Mouse (Mus musculus) G1E (cell line): ENCODE data around the gene Cemip.

ENCODE experiments used
- CTCF ChIP-seq: IDR thresholded peaks from 2 replicates; pipeline ENCODE4 v1.5.1; 2012; ENCODE audit warnings: low read depth, low read length, inconsistent platforms, mixed read lengths
- GATA1 ChIP-seq: IDR thresholded peaks from 2 replicates; pipeline ENCODE4 v1.6.1; 2012; ENCODE audit warnings: borderline replicate concordance, low read length, inconsistent platforms, mixed read lengths
- GATA2 ChIP-seq: IDR thresholded peaks from 2 replicates; pipeline ENCODE4 v1.6.1; 2012; ENCODE audit warnings: low read depth, low read length, inconsistent platforms, borderline replicate concordance
- POLR2AphosphoS5 ChIP-seq: IDR thresholded peaks from 2 replicates; pipeline ENCODE4 v1.6.1; 2012; ENCODE audit warnings: low read depth, low read length, inconsistent platforms; ENCODE audit not compliant: insufficient replicate concordance
- TAL1 ChIP-seq: conservative IDR thresholded peaks from 2 replicates; pipeline ENCODE4 v1.6.1; 2012; ENCODE audit warnings: low read depth, low read length, inconsistent platforms, mixed read lengths

DNA sequence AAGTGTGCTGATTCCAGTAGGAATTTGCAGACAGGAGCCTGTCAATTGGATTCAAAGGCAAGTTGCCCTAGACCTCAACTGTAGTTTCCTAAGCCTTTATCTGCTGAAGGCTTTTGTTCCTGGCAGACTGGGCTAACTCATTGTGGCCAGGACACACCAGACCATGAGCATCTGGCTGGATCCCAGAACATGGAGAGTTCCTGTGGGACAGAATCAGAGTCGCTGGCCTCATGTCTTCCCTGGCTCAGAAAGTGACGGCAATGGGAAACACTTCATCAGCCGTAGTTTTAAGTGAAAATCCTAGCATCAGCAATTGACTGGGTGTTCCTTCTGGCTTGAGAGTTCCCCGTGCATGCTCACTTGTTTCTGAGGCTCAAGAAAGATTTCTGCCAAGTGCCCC lies 72.6 kb downstream of the Cemip start:
- TF ChIP-seq GATA1 (no peak), CTCF (no peak), TAL1 (no peak), POLR2AphosphoS5 (no peak), GATA2 (no peak)
